Mouse (Mus musculus): ENCODE measurements around the gene Oosp2.

The Oosp2 gene

GRCm38 (mm10) chr19:11660459-11660858 is at the start of gene Oosp2:
TSS of gene Oosp2 (minus strand) at chr19:11660559.
- DNase-seq = no peak

GRCm38 (mm10) chr19:11698342-11698741 is 38.0 kb upstream of the Oosp2 start:
- no peak for DNase-seq

- no peak for DNase-seq
Observed at GRCm38 (mm10) chr19:11696755-11697154, 36.4 kb upstream of the Oosp2 start, which contains the start of gene Oosp3. TSS of gene Oosp3 (plus strand) at chr19:11697055.

- no peak for DNase-seq
Observed at GRCm38 (mm10) chr19:11691454-11691853, 31.1 kb upstream of the Oosp2 start.

DNA sequence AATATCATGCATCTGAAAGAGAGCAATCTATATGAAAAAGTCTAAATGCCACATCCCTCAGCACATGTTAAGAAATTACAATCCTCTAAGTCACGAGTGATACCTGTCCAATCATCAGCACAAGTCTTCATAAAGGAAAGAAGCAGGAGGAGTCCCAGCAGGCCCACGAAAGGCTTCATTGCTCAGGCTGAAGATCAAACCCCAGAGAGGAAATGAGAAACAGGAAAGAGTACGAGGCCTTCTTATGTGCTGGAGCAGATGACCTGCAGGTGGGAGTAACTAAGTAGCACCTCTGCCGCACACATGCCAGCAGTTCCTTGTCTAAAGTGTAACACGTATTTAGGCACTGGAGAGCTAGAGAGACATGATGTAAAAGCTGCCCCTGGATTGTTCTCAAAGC is 30.5 kb upstream of the Oosp2 start, which contains the start of gene Oosp1:
TSS of gene Oosp1 (minus strand) at position 312 of the 400 bp plus-strand sequence.
- DNase-seq = no peak

DNA sequence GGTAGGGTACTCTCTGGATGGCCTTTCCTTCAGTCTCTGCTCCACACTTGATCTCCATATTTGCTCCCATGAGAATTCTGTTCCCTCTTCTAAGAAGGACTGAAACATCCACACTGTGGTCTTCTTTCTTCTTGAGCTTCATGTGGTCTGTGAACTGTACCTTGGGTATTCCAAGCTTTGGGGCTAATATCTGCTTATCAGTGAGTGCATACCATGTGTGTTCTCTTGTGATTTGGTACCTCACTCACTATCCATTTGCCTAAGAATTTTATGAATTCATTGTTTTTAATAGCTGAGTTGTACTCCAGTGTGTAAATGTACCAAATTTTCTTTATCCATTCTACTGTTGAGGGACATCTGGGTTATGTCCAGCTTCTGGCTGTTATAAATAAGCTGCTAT is 1.2 kb upstream of the Oosp2 start:
- DNase-seq = no peak

DNA sequence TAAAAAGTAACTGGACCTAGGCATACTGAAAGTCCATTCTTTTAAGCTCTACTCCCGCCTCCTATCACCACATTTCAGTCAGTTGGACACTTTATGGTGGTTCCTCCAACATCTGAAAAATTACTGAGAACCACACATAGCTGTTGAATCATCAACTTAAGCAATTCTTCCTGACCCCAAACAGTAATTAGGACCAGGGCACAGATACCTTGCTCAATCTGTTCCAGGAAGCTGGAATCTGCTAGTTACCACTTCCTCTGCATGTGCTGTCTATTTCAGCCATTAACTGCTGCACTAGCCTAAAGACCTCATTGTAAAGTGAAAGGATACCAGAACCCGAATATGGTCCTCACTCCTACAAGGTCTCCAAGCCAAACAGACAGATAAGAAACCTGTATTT is 1.2 kb downstream of the Oosp2 start:
- no peak for DNase-seq

DNA sequence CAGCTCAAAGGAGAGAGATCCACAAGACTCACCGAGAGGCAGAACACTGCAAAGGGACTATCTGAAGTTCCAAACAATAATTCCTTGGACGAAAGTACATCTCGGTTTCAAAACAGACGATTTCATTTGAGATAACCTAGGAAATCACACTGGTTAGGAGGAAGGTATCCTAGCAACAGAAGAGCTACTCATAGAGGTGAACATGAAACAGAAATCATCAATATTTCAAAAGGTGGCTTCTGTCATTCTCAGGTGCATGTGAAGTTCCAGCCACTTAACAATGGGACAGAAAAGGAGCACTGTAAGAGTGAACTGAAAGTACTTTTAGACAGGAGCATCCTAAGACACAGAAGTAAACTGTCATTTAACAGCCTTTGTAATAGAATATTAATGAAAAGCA is 10.8 kb downstream of the Oosp2 start:
- no peak for DNase-seq

DNA sequence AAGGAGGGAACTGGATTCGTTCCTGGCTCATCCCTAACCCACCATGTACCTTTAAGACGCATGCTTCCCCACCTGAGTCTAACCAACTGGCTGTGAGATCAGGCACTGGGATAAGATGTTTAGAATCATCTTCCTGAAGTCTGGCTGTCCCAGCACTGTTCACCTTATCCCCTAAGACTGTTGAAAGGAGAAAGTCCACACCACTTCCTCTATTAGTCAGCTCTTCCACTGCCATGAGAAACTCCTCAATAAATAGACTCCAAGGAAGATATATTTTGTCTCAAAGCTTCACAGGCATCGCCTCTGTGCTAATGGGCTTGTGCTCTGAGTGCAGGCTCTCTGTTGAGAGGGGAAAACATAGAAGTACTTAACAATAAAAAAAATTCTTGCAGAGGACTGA is 14.2 kb downstream of the Oosp2 start:
- no peak for DNase-seq

GRCm38 (mm10) chr19:11640732-11641131 is 19.6 kb downstream of the Oosp2 start, which contains the start of gene Ms4a3:
TSS of gene Ms4a3 (minus strand) at chr19:11640851.
- DNase-seq = no peak

- no peak for DNase-seq
Observed at GRCm38 (mm10) chr19:11639038-11639437, 21.3 kb downstream of the Oosp2 start.

DNA sequence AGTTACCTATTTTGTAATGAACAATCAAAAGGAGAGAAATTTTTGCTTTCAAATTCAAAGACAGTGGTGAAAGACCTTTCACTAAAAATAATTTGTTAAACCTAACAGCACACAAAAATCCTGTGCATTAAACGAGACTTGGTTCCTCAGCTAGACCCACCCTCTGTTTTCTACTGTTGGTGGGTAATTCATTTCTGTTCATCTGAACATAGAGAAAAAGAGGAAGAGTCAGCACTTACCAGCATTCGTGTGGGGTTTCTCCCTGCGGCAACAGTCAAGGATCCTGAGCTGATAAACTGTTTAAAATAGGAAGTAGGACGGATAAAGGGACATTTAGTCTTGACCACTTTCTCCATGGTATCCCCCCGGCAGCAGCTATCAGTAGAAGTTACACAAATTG is 24.8 kb downstream of the Oosp2 start:
- no peak for DNase-seq

DNA sequence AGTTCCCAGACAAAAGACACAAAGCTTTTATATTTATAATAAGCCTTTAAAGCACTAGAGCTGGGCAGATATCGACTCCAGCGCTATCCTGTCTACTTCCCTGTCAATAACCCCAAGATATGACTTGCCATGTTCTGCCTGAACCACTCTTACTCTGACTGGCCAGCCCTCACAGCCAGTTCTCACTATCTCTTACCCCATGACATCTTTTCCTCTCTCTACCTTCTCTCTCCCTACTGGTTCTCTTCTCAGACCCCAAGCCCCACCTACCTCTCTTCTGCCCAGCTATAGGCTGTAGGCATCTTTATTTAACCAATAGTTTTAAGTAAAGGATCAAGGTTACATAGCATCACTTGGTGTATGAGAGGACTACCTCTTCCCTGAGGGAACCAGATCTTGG is 26.0 kb downstream of the Oosp2 start:
- no peak for DNase-seq

DNA sequence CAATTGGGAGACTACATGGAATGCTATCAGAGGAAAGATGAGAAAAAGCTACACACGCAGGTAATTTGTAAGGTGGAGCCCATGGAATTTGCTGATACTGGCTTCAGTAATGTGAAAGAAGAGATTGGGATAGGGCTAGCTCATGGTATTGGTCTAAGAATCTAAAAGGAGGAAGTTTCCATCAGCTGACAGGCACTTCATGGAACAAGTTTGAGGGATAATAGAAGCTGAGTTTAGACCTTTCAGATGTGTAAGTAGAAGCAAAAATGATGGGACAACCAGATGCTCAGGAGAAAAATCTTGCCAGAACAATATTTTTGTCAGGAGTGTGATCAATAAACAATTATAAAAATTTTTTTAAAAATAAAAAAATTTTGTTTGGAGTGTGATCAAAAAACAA is 26.6 kb downstream of the Oosp2 start:
- DNase-seq = no peak

DNA sequence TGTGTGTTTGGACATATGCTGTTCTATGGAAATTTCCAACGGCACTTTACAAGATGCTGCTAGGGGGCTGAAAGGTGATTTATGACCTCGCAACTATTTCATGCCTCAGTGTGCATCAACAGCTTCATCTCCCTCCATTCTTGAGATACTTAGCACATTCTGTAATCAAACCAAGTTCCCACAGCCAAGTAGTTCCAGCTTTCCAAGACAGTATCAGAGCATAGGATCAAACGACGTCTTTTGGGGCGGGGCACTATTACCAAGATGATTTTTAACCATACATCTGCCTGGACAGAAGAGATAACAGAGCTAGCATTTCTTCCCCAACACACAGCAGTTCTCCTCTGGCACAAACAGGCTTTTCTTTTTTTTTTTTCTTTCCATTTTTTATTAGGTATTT is 35.1 kb downstream of the Oosp2 start:
- DNase-seq = no peak

GRCm38 (mm10) chr19:11624800-11625199 is 35.6 kb downstream of the Oosp2 start:
- DNase-seq = no peak

DNA sequence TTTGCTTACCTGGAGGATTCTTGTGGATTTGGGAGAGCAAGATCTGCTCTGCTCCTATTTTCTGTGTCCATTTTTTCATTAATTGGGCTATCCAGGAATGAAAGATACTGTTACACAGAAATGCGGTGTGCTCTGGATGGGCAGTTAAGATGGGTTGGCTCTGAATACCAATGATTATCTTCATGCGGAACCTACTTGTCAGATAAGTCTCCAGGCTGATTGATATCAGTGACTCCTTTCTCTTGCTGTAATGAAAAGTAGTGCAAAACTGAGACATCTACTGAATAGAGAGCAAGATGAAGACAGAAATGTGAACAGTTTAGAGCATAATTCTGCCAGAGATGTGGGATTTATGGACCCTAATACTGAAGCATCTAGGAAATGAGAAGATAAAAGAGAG is 36.8 kb downstream of the Oosp2 start, which contains the start of gene Ms4a2:
TSS of gene Ms4a2 (minus strand) at position 169 of the 400 bp plus-strand sequence.
- DNase-seq = no peak

DNA sequence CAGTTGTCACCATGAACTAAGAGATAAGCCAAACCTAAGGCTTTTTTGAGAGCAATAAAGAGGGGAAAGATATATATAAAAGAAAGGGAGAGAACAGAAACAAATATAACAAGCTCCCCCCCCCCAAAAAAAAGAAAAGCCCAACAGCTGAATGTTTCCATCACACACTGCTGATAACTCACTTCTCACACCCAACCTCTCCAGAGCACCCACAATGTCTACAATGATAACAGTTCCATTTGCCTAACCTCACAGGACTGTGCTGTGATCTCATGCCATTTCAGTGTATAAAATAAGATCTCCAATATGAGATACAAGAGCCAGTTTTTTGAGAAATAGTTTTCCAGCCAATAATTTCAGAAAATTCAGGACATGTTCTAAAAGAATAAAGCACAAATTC is 42.4 kb downstream of the Oosp2 start:
- no peak for DNase-seq

GRCm38 (mm10) chr19:11614805-11615204 is 45.6 kb downstream of the Oosp2 start:
- DNase-seq = no peak

DNA sequence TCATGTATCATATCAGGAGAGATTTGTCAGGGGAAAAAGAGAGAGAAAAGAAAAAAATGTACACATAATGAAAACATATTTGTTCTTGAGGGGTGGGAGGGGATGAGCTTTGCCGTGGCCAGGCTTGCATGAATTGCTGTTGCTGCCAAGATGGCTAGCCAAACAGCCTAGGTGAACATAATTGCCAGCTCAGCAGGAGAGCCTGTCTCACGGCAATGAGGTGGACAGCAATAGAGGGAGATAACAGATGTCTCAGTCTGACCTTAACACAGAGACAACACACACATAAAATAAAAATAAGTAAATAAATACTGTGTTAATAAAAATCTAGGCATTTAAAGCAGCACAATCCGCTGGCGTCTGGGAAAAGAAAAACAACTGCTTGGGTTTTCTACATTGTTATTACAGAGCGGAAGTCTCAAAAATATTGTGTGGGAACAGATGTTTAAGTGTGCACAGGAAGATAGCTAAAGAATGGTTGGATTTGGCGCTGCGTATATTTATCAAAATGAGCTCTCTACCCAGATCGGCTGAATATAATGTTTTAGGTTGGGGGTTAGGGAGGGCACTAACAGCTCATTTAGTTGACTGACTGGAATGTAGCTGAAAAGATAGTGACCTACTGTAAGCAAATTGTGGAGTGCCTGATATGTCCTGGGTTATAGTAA is 46.4 kb downstream of the Oosp2 start:
- DNase-seq = no peak

DNA sequence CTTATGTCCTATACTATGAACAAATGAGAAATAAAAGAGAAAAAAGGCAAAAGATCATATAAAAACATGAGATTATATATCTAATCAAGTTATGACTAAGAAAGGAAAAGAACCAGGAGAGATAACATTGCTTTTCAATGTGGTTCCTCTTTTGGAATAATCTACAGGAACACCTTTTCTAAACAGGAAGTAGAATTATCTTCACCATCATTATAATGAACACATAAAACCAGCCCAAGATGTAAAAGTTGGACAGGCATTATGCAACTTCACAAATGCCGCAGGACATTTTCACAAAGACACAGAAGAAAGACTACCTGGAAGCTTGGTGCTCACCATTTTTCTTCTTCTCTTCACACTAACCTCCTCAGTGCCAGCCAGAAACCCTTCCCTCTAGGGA is 47.3 kb downstream of the Oosp2 start:
- DNase-seq = no peak

DNA sequence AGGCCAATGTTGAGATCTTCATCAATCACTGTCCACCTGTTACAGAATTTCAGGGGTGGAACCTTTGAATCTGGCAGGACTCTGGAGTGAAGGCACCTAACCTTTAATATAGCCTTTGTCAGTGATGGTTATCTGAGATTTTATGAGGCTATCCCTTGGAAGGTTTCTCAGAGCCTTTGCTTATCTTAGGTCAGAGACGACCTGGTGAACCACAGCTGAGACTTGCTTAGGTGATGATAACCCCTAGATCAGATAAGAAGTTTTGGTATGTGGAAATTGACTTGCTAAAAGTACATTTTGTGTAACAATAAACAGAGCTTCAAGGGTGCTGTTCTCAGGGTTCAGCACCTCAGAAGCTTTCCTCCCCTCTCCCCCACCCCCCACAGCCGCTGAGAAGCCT is 48.1 kb downstream of the Oosp2 start:
- no peak for DNase-seq

- no peak for DNase-seq
Observed at GRCm38 (mm10) chr19:11611541-11611945, 48.8 kb downstream of the Oosp2 start.

DNA sequence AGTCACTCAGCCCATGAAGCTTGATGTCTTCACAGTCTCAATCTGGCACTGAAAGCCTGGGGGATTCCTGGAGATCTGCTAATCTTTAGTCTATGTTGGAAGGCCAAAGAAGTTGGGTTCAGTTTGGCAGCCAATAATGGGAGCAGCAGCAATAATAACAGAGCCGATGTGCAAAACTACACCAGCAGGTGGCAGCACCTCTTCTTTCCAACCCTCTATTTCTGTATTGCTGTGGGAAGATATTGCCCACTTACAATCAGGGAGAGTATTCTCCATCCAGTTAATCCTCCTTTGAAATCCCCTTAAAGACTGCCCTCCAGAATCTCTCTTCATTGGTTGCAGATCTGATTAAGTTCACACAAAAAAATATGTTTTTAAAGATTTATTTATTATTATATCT is 52.2 kb downstream of the Oosp2 start:
- DNase-seq = no peak

- DNase-seq = no peak
Observed at GRCm38 (mm10) chr19:11604603-11605002, 55.8 kb downstream of the Oosp2 start, which contains the start of gene Ms4a6d. TSS of gene Ms4a6d (minus strand) at chr19:11604849.

Measured in kidney, adult 11 months (tissue).